Mouse (Mus musculus): Measurements from ENCODE around the gene Saxo1.

DNA sequence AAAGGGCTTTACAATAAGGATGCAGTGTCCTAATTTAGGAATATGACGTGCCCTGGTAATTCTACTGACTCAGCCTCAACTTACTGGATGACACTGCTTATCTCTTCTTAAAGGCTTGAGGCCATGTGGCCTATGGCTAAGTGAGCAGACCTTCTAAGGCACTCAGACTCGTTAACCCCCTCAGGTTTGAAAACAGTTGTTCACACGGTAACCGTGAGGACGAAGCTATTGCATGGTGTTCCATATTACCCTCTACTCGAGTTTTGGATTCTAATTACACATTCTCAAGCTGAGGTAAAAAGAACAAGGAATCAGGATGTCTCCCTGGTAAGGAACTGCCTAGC is 16.8 kb upstream of the Saxo1 start:
- TF ChIP-seq CTCF (IDR thresholded peaks at IDR 0.05; ENCODE audit: borderline replicate concordance, insufficient read depth, low read length) (no peak), POLR2A (IDR thresholded peaks at IDR 0.05; ENCODE audit: low read depth, low read length) (no peak)

All from embryonic fibroblast, embryonic 13.5 days (primary cell).